Mouse (Mus musculus) liver, adult 2 months (tissue): ENCODE data around the gene Enox1. TPM values are rescaled to one million over a fixed set of nuclear protein-coding genes. Genes with fewer than 3 reads are reported as not detected.

Experiments used
- DNase-seq: peaks from one replicate; pipeline ENCODE4 v3.0.0-alpha.2; 2011; ENCODE audit warnings: low read depth, low spot score; ENCODE audit errors: extremely low read depth
- H3K27ac ChIP-seq: fragments of 200-500 bp; replicated peaks from 2 replicates; pipeline ENCODE4 v1.5.1; 2012; ENCODE audit warnings: low read depth, mild to moderate bottlenecking, control low read depth, inconsistent platforms, low read length; ENCODE audit not compliant: insufficient read depth
- H3K27me3 ChIP-seq: fragments of 200-500 bp; 2 replicates; pipeline ENCODE4 v1.6.1; 2012; ENCODE audit warnings: mild to moderate bottlenecking, moderate library complexity, low read length, inconsistent platforms; ENCODE audit not compliant: control insufficient read depth, insufficient read depth
- H3K36me3 ChIP-seq: fragments of 200-500 bp; 2 replicates; pipeline ENCODE4 v1.6.1; 2012; ENCODE audit warnings: low read length, inconsistent platforms; ENCODE audit not compliant: control insufficient read depth, insufficient read depth
- H3K4me1 ChIP-seq: fragments of 200-500 bp; 2 replicates; pipeline ENCODE4 v1.6.1; 2011; ENCODE audit warnings: low read length; ENCODE audit not compliant: control insufficient read depth, insufficient read depth
- H3K4me3 ChIP-seq: fragments of 200-500 bp; 2 replicates; pipeline ENCODE4 v1.5.1; 2011; ENCODE audit warnings: low read depth, mild to moderate bottlenecking, control low read depth, low read length, moderate library complexity; ENCODE audit not compliant: insufficient read depth
- H3K79me2 ChIP-seq: fragments of 200-500 bp; 2 replicates; pipeline ENCODE4 v1.6.1; 2012; ENCODE audit warnings: inconsistent platforms, mild to moderate bottlenecking, low read length, moderate library complexity; ENCODE audit not compliant: control insufficient read depth, insufficient read depth
- H3K9ac ChIP-seq: fragments of 200-500 bp; 2 replicates; pipeline ENCODE4 v1.6.1; 2012; ENCODE audit warnings: low read depth, mild to moderate bottlenecking, control low read depth, inconsistent platforms, low read length
- CTCF ChIP-seq: fragments of 200-500 bp; IDR thresholded peaks from 2 replicates; pipeline ENCODE4 v1.5.1; 2011; ENCODE audit warnings: low read depth, low read length, control low read depth
- POLR2A ChIP-seq: fragments of 200-500 bp; IDR thresholded peaks from 2 replicates; pipeline ENCODE4 v1.6.1; 2011; ENCODE audit warnings: low read length, control low read depth; ENCODE audit not compliant: insufficient read depth; ENCODE audit errors: extremely low read depth
- WGBS: fragments of 180-500 bp; shearing (Covaris S2); methylation state at CpG from one replicate; pipeline ENCODE4 v1.1.7; 2018; 5-methylcytosine and 5-hydroxymethylcytosine counted together
- polyA plus RNA-seq: library from polyadenylated mRNA; depleted of rRNA; stranded (reverse); fragments of >200 nt; gene quantifications from 2 replicates; pipeline ENCODE4 v1.2.3, GENCODE M21; 2012
- total RNA-seq: library from RNA; depleted of rRNA; stranded (reverse); fragments of >200 nt; gene quantifications from 2 replicates; pipeline ENCODE4 v1.2.3, GENCODE M21; 2014

The Enox1 gene
- total and polyA plus RNA-seq, 2 experiments: 0.09 TPM; not detected in 1

DNA sequence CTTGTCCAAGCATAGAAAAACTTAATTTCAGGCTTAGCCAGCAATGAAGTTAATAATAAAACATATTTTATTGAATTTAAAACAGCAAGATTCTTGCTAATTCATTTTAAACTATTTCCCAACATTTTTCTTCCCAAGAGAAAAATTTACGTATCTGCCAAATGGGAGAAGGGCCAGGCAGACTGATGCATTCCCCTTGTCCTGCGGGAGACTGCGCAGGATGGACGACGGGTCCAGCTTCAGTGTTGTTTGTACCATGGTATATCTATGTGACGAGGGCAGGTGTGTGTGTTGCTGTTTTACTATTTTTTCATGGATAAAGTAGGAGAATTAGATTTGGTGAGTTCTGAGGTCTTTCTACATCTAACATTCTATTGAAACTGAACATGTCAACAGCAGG is 99.1 kb downstream of the Enox1 start:
- H3K9ac ChIP-seq: no peak overlapping the region
- no peaks in the 10 kb centered on the region for H3K27me3 ChIP-seq
- H3K4me3 ChIP-seq: no peak overlapping the region
- 85% methylated on average over 6 of the region's 6 CpGs for WGBS
- H3K4me1 ChIP-seq: no peaks in the 10 kb centered on the region
- DNase-seq: no peak
- no peak overlapping the region for H3K27ac ChIP-seq
- no peak for TF ChIP-seq CTCF
- no peak for TF ChIP-seq POLR2A
- H3K36me3 ChIP-seq: no peaks in the 10 kb centered on the region
- H3K79me2 ChIP-seq: no peaks in the 10 kb centered on the region

DNA sequence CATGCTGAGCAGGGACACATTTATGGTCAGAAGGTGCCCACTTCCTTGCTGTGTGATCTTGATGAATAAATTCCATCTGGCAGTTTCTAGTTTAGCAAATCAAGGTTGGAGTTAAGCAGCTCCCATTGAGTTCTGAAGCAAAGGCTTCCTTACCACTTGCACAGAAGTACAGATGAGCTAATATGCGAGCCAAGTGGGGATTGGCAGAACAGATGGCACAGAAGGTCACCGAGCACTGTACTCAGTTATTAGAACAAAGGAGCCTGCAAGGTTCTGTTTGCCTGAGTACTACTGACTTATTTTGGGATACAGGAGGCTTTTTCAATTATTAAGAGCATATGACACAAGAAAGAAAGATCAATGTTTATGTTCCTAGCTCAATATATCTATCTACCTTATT is 100.4 kb downstream of the Enox1 start:
- WGBS: 80% methylated on average over 2 of the region's 2 CpGs
- no peak for TF ChIP-seq CTCF
- Histone ChIP-seq H3K36me3 (no peaks in the 10 kb centered on the region), H3K27ac (no peak overlapping the region), H3K27me3 (no peaks in the 10 kb centered on the region), H3K9ac (no peak overlapping the region), H3K4me1 (no peaks in the 10 kb centered on the region), H3K79me2 (no peaks in the 10 kb centered on the region), H3K4me3 (no peak overlapping the region)
- DNase-seq: no peak

DNA sequence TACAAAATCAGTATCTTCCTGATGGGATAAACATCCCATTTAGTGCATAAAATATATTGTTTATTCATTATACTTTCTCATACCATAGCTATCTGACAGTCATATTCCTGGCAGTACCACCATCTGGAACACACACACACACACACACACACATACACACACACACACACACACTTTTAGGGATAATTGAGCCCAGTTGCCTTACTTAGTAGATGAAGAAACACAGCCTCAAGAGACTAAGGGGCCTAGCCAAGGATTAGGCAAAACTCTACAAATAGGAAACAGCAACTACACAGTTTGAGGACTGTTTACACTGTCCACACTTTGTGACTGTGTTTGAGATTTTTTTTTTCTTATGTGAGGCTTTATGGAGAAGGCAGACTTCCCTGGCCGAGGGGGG is 100.9 kb downstream of the Enox1 start:
- 73% methylated on average over 1 of the region's 1 CpGs for WGBS
- no peaks in the 10 kb centered on the region for H3K27me3 ChIP-seq
- no peaks in the 10 kb centered on the region for H3K79me2 ChIP-seq
- TF ChIP-seq CTCF (no peak), POLR2A (no peak)
- H3K36me3 ChIP-seq: no peaks in the 10 kb centered on the region
- DNase-seq: no peak
- H3K4me3 ChIP-seq: no peak overlapping the region
- no peak overlapping the region for H3K27ac ChIP-seq
- no peaks in the 10 kb centered on the region for H3K4me1 ChIP-seq
- H3K9ac ChIP-seq: no peak overlapping the region

DNA sequence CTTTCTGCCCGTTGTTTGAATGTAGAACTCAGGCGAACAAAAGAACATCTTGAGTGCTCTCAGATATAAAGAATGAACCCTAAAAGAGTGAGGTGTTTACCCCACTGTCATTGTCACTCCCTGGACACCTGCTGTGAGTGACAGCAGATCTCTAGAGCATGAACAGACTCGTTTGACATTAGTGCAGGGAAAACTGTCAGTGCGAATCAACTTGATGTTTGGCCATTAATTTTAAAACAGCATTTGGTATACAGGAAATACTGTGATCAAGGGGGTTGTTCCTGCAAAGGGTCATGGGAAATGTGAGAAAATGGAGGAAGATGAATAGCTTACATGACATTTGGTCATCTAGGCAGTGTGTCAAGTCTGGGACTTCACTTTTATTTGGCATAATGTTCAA is 101.6 kb downstream of the Enox1 start:
- TF ChIP-seq CTCF (no peak), POLR2A (no peak)
- Histone ChIP-seq H3K9ac (no peak overlapping the region), H3K4me3 (no peak overlapping the region), H3K36me3 (no peaks in the 10 kb centered on the region), H3K27ac (no peak overlapping the region), H3K27me3 (no peaks in the 10 kb centered on the region), H3K79me2 (no peaks in the 10 kb centered on the region), H3K4me1 (no peaks in the 10 kb centered on the region)
- WGBS: 61% methylated on average over 4 of the region's 4 CpGs
- DNase-seq: no peak

DNA sequence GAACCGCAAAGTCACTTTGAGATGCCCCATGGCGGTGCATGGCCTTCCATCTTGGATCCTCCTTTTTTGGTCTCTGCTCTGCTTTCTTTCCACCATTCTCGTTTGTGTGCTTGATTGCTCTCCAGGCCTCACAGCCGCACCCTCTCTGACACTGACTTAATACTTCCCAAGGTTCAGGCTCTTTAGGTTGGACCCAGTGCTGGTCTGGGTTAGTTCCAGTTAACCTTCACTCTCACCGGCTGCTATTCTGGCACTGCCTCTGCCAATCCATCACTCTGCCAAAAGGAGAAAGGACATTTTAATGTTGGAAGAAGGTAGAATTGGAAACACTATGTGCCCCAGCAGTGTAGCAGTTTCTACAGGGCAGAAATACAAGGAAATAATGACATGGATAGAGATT is 103.1 kb downstream of the Enox1 start:
- Histone ChIP-seq H3K4me1 (no peaks in the 10 kb centered on the region), H3K9ac (no peak overlapping the region), H3K79me2 (no peaks in the 10 kb centered on the region), H3K27me3 (no peaks in the 10 kb centered on the region), H3K27ac (no peak overlapping the region), H3K4me3 (no peak overlapping the region), H3K36me3 (no peaks in the 10 kb centered on the region)
- TF ChIP-seq POLR2A (no peak), CTCF (no peak)
- WGBS: 87% methylated on average over 5 of the region's 5 CpGs
- DNase-seq: no peak

DNA sequence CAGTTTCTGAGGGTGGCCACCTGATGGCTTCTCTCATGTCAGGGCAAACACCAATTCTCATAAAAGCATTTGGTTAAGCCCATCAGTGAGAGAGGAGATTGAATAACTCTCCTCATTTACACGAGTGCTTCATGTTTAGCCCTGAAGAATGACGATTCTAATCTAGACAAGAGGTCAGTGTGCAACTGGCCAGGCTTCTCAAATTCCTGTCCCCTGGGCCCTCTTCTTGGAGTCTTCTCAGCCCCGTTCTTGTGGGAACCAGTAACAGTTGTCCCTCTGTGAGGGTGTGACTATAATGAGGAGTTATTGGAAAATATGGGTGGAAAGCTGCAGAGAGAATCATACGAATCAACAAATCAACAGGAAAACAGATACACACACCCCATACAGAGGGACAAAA is 103.5 kb downstream of the Enox1 start:
- no peaks in the 10 kb centered on the region for H3K4me1 ChIP-seq
- H3K36me3 ChIP-seq: no peaks in the 10 kb centered on the region
- H3K27ac ChIP-seq: no peak overlapping the region
- no peak overlapping the region for H3K9ac ChIP-seq
- no peak for DNase-seq
- no peaks in the 10 kb centered on the region for H3K79me2 ChIP-seq
- no peak for TF ChIP-seq POLR2A
- no peak for TF ChIP-seq CTCF
- no peaks in the 10 kb centered on the region for H3K27me3 ChIP-seq
- no peak overlapping the region for H3K4me3 ChIP-seq
- WGBS: 78% methylated on average over 4 of the region's 4 CpGs
